Mouse (Mus musculus): ENCODE data around the gene Cacng4. TPM values are rescaled to one million over a fixed set of nuclear protein-coding genes. Genes with fewer than 3 reads are reported as not detected.

Cacng4 gene
- polyA plus RNA-seq, 1 experiment from 2014 or later, result 2.3 TPM

- no peaks in the 10 kb centered on the region for H3K9me3 ChIP-seq (ENCODE audit: low read depth, low read length)
- H3K27me3 ChIP-seq (ENCODE audit: insufficient read depth, low read length), result no peaks in the 10 kb centered on the region
- TF ChIP-seq CTCF (IDR thresholded peaks at IDR 0.05; ENCODE audit: low read depth), result no peak
- H3K4me3 ChIP-seq (ENCODE audit: low read depth, low read length), result no peak overlapping the region
- no peak for ATAC-seq (ENCODE audit: insufficient read depth)
- H3K27ac ChIP-seq (ENCODE audit: low read depth), result no peak overlapping the region
- H3K36me3 ChIP-seq (ENCODE audit: insufficient read depth), result peaks cover 5% of the 10 kb centered on the region; the same call in 1 of the 2 replicates
- H3K4me2 ChIP-seq, result no peak overlapping the region
- no peak overlapping the region for H3K9ac ChIP-seq
- WGBS, result 68% methylated on average over 6 of the region's 6 CpGs
- DNase-seq, result no peak
- H3K4me1 ChIP-seq (ENCODE audit: insufficient read depth), result no peaks in the 10 kb centered on the region
Observed at GRCm38 (mm10) chr11:107693338-107693737, 101.0 kb downstream of the Cacng4 start.

DNA sequence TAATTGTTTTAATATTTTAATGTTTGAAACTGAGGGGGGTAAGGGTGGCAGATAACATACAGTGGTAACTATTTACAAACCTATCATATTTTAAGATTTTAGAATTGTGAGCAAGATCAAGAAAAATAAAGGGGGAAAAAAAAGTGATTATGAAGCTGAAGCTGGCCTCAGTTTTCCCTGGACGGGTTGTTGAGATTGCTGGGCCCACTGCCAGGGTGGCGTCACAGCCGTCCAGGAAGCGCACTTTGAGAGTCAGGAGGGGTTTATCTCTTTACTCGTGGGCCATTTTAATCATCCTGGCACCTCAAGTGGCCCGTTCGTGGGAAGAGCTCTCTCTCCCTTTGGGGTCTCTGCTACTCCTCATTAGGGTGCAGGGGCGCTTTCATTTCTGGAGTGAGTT, 102.8 kb downstream of the Cacng4 start:
- Histone ChIP-seq H3K9ac (no peak overlapping the region), H3K27me3 (ENCODE audit: insufficient read depth, low read length) (no peaks in the 10 kb centered on the region), H3K27ac (ENCODE audit: low read depth) (no peak overlapping the region), H3K36me3 (ENCODE audit: insufficient read depth) (peaks cover 13% of the 10 kb centered on the region), H3K4me2 (no peak overlapping the region), H3K9me3 (ENCODE audit: low read depth, low read length) (no peaks in the 10 kb centered on the region), H3K4me3 (ENCODE audit: low read depth, low read length) (no peak overlapping the region), H3K4me1 (ENCODE audit: insufficient read depth) (no peaks in the 10 kb centered on the region)
- no peak for TF ChIP-seq CTCF (IDR thresholded peaks at IDR 0.05; ENCODE audit: low read depth)
- no peak for ATAC-seq (ENCODE audit: insufficient read depth)
- 43% methylated on average over 8 of the region's 8 CpGs for WGBS
- DNase-seq, result peak; percentile 43

DNA sequence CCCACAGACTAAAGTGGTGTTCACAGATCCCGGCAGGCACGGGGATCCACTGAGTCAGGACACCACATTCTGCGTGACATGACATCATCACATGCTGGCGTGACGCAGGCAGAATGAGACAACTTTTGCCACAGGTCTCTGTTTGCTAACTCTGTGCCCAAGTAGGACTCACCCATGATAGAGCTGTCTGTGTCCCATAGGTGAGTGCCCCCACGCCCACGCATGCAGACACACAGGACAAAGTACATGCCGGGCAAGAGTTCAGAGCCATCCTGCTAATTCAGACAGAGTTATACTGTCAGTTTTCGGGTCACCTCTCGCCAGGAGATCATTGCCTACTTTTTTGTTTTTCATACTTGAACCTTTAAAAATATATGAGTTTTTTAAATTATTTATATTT, 105.9 kb downstream of the Cacng4 start:
- Histone ChIP-seq H3K36me3 (ENCODE audit: insufficient read depth) (peaks cover 27% of the 10 kb centered on the region), H3K9me3 (ENCODE audit: low read depth, low read length) (no peaks in the 10 kb centered on the region), H3K4me3 (ENCODE audit: low read depth, low read length) (no peak overlapping the region), H3K27me3 (ENCODE audit: insufficient read depth, low read length) (no peaks in the 10 kb centered on the region), H3K4me1 (ENCODE audit: insufficient read depth) (no peaks in the 10 kb centered on the region), H3K9ac (no peak overlapping the region), H3K27ac (ENCODE audit: low read depth) (no peak overlapping the region), H3K4me2 (no peak overlapping the region)
- ATAC-seq (ENCODE audit: insufficient read depth), result no peak
- WGBS, result 94% methylated on average over 10 of the region's 10 CpGs
- TF ChIP-seq CTCF (IDR thresholded peaks at IDR 0.05; ENCODE audit: low read depth), result no peak
- DNase-seq, result no peak

DNA sequence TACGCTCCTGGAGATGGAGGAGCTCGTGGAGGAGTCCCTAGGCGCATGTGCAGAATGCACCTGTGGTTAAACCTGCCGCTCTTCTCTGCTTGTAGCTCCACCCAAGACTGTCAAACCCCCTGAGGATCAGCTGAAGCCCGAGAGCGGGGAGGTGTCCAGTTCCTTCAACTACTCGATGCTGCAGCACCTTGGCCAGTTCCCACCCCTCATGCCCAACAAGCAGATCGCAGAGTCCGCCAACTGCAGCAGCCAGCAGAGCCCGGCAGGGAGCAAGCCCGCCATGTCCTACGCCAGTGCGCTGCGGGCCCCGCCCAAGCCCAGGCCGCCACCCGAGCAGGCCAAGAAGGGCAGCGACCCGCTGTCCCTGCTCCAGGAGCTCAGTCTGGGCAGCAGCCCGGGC, 108.1 kb downstream of the Cacng4 start:
- Histone ChIP-seq H3K27ac (ENCODE audit: low read depth) (no peak overlapping the region), H3K27me3 (ENCODE audit: insufficient read depth, low read length) (no peaks in the 10 kb centered on the region), H3K4me1 (ENCODE audit: insufficient read depth) (no peaks in the 10 kb centered on the region), H3K4me3 (ENCODE audit: low read depth, low read length) (no peak overlapping the region), H3K9ac (no peak overlapping the region), H3K36me3 (ENCODE audit: insufficient read depth) (peaks cover 36% of the 10 kb centered on the region), H3K4me2 (no peak overlapping the region), H3K9me3 (ENCODE audit: low read depth, low read length) (no peaks in the 10 kb centered on the region)
- WGBS, result 85% methylated on average over 20 of the region's 20 CpGs
- no peak for DNase-seq
- no peak for ATAC-seq (ENCODE audit: insufficient read depth)
- no peak for TF ChIP-seq CTCF (IDR thresholded peaks at IDR 0.05; ENCODE audit: low read depth)

- ATAC-seq (ENCODE audit: insufficient read depth), result no peak
- no peak overlapping the region for H3K27ac ChIP-seq (ENCODE audit: low read depth)
- whole genome bisulfite sequencing, result 82% methylated on average over 19 of the region's 19 CpGs
Observed at GRCm38 (mm10) chr11:107683544-107684465, 110.6 kb downstream of the Cacng4 start.

DNA sequence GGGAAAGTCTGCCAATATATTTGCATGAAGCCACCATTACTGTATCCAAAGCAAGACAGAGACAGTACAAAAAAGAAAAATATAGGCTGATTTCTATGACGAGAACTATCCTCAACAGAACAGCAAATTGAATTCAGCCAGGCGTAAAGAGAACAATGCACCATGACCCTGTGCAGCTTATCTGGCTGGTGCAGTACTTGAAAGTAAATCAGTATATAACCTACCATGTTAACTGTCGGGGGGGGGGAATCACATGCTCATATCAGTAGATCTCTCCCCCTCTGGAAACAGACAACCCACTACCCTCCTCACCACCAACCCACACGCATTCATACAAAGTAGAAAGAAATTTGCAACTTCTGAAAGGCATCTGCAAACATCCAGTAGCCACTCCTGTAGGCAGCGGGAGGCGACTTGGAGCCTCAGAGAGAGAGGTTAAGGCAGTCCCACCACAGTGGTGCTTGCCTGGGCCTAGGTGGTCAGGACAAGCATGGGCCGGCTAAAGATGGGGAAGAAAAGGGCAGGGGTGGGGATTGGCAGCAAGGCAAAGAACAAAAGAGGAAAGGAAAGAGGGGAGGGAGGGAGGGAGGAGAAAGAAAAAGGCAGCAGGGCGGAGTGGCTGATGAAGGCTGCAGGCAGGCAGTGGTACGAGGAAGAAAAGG, 111.5 kb downstream of the Cacng4 start:
- ATAC-seq (ENCODE audit: insufficient read depth), result no peak
- Histone ChIP-seq H3K4me1 (ENCODE audit: insufficient read depth) (no peaks in the 10 kb centered on the region), H3K9me3 (ENCODE audit: low read depth, low read length) (no peaks in the 10 kb centered on the region), H3K27ac (ENCODE audit: low read depth) (no peak overlapping the region), H3K9ac (no peak overlapping the region), H3K4me2 (no peak overlapping the region), H3K36me3 (ENCODE audit: insufficient read depth) (peaks cover 30% of the 10 kb centered on the region), H3K27me3 (ENCODE audit: insufficient read depth, low read length) (no peaks in the 10 kb centered on the region), H3K4me3 (ENCODE audit: low read depth, low read length) (no peak overlapping the region)
- 75% methylated on average over 9 of the region's 9 CpGs for WGBS
- DNase-seq, result no peak
- TF ChIP-seq CTCF (IDR thresholded peaks at IDR 0.05; ENCODE audit: low read depth), result no peak

More at GRCm38 (mm10) chr11:107683544-107684465, 110.6 kb downstream of the Cacng4 start:
- no peak for DNase-seq
- no peak for TF ChIP-seq CTCF (IDR thresholded peaks at IDR 0.05; ENCODE audit: low read depth)
- H3K27me3 ChIP-seq (ENCODE audit: insufficient read depth, low read length), result no peaks in the 10 kb centered on the region
- H3K4me2 ChIP-seq, result no peak overlapping the region
- no peaks in the 10 kb centered on the region for H3K4me1 ChIP-seq (ENCODE audit: insufficient read depth)
- no peak overlapping the region for H3K4me3 ChIP-seq (ENCODE audit: low read depth, low read length)
- no peaks in the 10 kb centered on the region for H3K9me3 ChIP-seq (ENCODE audit: low read depth, low read length)
- peaks cover 38% of the 10 kb centered on the region for H3K36me3 ChIP-seq (ENCODE audit: insufficient read depth)
- no peak overlapping the region for H3K9ac ChIP-seq

Other genes with a start within 250 kb of the Cacng4 start
- gene Helz, start 246.6 kb downstream of the Cacng4 start, polyA plus RNA-seq (2014; fragmentation: Nextera tagmentation; extraction: Ambion mirVana), result 25.7 and 27.4 TPM in 2 replicates
- 0.15 and 0.20 TPM in 2 replicates for gene Cacng1, start 78.0 kb downstream of the Cacng4 start, polyA plus RNA-seq (2014; fragmentation: Nextera tagmentation; extraction: Ambion mirVana)
- 0.16 TPM in 1 of 2 replicates, not detected in the other for gene Cacng5, start 120.5 kb upstream of the Cacng4 start, polyA plus RNA-seq (2014; fragmentation: Nextera tagmentation; extraction: Ambion mirVana)

Measured in lung, embryonic 14.5 days (tissue).